Mouse (Mus musculus) embryo, embryonic 10.5 days (tissue): ENCODE data around the gene Gli3.

Experiments
- DNase-seq: peaks from one replicate; pipeline ENCODE4 v3.0.0-alpha.2; 2015; ENCODE audit warnings: low spot score

Gene Gli3

DNA sequence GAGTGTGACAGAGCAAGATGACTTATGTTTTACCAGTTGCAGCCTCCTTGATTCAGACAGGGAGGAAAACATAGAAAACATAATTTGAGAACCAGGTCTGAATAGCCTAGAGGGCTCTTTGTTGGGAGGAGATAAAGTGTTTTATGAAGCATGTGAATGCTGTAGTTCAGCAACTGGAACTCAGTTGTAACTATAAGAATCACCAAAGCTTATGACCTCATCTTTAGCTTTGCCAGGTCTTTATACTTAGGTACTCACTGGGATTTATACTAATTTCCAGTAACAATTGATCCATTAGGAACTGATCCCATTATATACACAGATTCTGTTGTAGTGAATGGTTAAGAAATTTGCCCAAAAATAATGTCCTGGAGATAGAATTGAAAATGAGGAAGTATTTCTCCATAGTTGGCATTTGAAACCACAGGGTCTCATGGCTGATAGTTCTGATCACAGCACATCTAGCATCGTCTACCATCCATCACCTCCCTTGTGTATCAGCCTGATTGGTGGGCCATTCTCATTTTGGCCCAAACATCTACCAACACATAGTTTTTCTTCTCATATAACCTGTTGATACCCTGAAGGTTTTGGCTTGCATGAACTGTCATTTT is 259.8 kb downstream of the Gli3 start:
- no peak for DNase-seq

- no peak for DNase-seq
These were observed 261.7 kb downstream of the Gli3 start for GRCm38 (mm10) chr13:15724723-15725122.

DNA sequence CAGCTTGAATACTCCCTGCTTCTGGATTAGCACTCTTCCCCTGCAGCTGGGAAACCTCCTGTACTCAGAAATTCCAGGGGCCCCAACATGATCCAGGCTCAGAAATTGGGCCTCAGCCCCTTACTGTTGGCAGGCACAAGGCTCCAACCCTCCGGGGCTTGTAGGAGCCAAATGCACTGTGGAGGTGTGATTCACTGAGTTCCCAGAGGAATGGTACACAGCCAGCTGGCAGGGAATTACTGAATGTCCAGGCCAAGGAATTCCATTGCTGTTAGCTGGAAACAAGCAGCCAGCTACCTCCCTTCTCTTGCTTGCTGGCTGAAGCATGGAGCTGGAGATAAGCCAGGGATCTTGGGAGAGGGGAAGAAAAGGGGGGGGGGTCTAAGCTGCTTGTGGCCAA is 278.7 kb downstream of the Gli3 start:
- no peak for DNase-seq

- DNase-seq: no peak
These were observed 279.3 kb downstream of the Gli3 start for GRCm38 (mm10) chr13:15742308-15742707.

DNA sequence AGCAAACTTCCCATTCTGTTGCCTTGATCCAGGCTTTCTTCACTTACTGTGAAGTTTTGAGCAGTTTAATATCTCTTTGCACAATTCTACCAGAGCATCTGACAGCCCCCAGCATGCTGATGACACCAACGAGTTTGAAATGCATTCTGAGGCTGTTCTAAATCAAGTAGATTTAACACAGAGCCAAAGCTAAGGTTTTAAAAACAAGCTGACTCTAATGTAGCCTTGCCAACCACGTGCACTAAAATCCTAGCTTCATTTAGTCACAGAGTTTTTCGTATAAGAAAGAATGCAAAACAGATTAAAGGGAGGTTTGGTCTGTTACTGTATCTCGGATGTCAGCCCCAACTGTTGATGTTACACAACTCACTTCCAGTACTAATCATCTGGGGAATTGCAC is 279.7 kb downstream of the Gli3 start:
- DNase-seq: no peak

DNA sequence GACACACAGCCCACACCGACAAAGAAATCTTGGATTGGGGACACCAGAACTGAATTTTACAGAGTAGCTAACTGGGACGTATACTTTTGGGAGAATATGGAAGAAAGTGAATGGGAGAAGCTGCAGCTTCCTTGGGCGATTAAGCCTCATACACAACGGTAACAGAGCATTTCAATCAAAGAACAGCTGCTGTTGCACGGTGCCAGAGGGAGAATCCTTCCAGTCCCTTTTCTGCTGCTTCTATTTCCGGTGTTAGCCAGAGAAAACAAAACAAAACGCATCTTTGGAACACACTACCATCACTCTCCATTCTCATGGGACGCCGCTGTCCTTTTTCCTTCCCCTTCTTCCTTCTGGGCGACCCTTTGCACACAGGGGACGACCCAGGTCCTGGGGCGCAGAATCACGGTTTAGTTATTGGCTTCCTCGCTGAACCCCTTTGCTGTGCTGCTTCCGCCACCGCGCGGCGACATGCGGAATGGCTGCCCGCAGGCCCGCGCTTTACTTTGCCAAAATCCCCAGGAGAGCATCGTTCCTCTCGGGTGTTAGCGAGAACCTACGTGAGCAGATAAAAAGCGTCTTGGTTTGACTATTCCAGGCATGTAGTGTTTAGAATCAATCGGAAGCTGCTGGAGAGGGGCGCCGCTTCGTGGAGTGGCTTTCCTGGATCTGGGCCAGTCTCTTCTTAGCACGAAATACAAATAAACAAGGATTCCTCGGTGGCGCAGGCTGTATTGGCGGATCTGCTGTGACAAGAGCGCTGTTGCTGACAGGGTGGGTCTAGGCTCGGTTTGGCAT is 296.0 kb downstream of the Gli3 start:
- peak; percentile 88 for DNase-seq

- peak; percentile 57 for DNase-seq
These were observed 296.8 kb downstream of the Gli3 start for GRCm38 (mm10) chr13:15759633-15760441.

DNA sequence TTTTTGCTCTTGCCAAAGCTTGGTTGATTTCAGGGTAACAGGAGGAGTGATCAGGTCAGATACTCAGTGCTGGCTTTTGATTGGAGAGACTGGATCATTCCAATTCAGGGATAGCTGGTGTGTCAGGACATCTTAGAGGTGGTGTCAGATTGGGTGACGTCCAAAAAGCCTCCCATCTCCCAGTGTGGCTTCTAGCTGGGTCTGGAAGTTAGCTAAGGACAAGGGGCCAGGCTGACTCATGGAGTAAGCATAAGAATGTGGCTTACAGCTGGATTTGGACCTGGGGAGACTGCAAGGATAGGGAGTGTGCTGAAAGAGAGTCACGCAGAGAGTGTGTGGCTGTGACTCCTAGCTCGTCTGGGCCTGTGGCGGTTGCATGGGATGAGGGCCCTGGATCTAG is 299.3 kb downstream of the Gli3 start:
- DNase-seq: no peak

- DNase-seq: peak; percentile 83
These were observed 299.9 kb downstream of the Gli3 start for GRCm38 (mm10) chr13:15762901-15763417.

- DNase-seq: no peak
These were observed 314.6 kb downstream of the Gli3 start for GRCm38 (mm10) chr13:15777624-15778023.
